Mouse (Mus musculus) lung, adult 2 months (tissue): Measurements from ENCODE around the gene Ccnk. TPM values are rescaled to one million over a fixed set of nuclear protein-coding genes. Genes with fewer than 3 reads are reported as not detected.

Experiments used
- DNase-seq: peaks from one replicate; pipeline ENCODE4 v3.0.0; 2022
- H3K4me1 ChIP-seq: fragments of 200-500 bp; 2 replicates; pipeline ENCODE4 v1.6.1; 2011; ENCODE audit warnings: low read length; ENCODE audit not compliant: control insufficient read depth, insufficient read depth
- H3K4me3 ChIP-seq: fragments of 200-500 bp; replicated peaks from 2 replicates; pipeline ENCODE3; 2011; ENCODE audit warnings: low read depth, mild to moderate bottlenecking, control low read depth, low read length; ENCODE audit errors: extremely low read depth
- CTCF ChIP-seq: fragments of 200-500 bp; IDR thresholded peaks from 2 replicates; pipeline ENCODE4 v1.5.1; 2011; ENCODE audit warnings: mild to moderate bottlenecking, low read length, control low read depth; ENCODE audit not compliant: insufficient read depth
- POLR2A ChIP-seq: fragments of 200-500 bp; IDR thresholded peaks from 2 replicates; pipeline ENCODE4 v1.6.1; 2011; ENCODE audit warnings: low read depth, mild to moderate bottlenecking, control low read depth, low read length, borderline replicate concordance; ENCODE audit errors: extremely low read depth
- WGBS: fragments of 180-500 bp; shearing (Covaris S2); methylation state at CpG from one replicate; pipeline ENCODE4 v1.1.7; 2018; 5-methylcytosine and 5-hydroxymethylcytosine counted together
- polyA plus RNA-seq: library from polyadenylated mRNA; depleted of rRNA; stranded (reverse); fragments of >200 nt; gene quantifications from 2 replicates; pipeline ENCODE4 v1.2.3, GENCODE M21; 2012

The Ccnk gene
- polyA plus RNA-seq, 1 experiment = 15.8 TPM

DNA sequence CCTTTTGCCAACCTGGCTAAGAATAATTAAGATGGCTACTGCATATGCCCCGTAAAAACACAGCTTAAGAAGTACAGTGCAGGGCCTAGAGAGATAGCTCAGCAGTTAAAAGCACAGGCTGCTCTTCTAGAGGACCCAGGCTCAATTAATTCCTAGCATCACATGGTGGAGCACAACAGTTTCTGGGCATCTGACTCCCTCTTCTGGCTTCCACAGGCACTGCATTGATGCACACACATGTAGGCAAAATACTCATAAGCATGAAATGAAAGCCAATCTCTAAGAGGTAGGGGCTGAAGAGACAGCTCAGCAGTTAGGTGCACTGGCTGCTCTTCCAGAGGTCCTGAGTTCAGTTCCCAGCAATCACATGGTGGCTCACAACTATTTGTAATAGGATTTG, 17.3 kb upstream of the Ccnk start:
- TF ChIP-seq CTCF (peak; percentile 24; the same call in 1 of the 2 replicates), POLR2A (no peak)
- Histone ChIP-seq H3K4me1 (no peaks in the 10 kb centered on the region; the same call in 1 of the 2 replicates), H3K4me3 (no peak overlapping the region)
- DNase-seq = no peak
- WGBS = 95% methylated on average over 1 of the region's 1 CpGs

DNA sequence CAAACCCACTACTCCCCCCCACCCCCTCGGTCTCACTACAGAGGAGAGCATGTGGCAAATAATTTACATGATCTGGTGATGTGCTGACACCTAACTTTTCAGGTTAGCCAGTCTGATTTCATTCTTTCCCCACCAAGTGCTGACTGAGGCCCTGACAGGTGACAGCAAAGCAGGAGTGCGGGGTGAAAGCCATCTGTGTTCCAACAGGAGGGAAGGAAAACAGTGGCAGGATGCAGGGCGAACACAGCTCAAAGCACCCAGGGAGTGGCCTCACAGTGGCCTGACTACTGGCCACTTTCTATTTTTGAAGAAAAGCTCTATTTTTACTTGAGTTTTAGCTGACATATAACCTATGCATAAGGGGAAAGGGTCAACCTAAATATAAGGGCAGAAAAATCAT, 15.7 kb upstream of the Ccnk start:
- no peak for DNase-seq
- TF ChIP-seq POLR2A = no peak
- TF ChIP-seq CTCF = no peak
- no peak overlapping the region for H3K4me3 ChIP-seq
- H3K4me1 ChIP-seq = peaks cover 2% of the 10 kb centered on the region; the same call in 1 of the 2 replicates
- 79% methylated on average over 3 of the region's 3 CpGs for WGBS

DNA sequence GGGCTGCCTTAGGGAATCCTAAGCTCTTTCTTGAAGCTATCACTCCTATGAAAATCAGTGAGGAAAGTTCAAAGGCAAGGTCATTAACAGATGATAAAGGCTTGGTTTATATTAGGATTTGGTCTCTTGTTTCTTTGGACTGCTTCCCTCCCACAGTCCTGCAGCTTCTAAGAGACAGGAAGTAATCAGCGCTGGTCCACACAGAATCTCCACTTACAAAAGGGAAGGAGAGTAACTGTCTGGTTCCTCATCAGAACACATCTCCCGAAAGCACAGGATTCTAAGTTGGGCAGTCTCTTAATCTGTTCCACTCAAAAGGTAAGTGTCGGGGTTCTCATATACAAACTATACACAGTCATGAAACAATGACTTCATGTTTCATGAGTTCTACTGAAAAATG, 10.5 kb upstream of the Ccnk start:
- 21% methylated on average over 3 of the region's 3 CpGs for WGBS
- peaks cover 28% of the 10 kb centered on the region for H3K4me1 ChIP-seq
- no peak overlapping the region for H3K4me3 ChIP-seq
- TF ChIP-seq CTCF = no peak
- TF ChIP-seq POLR2A = no peak
- no peak for DNase-seq

DNA sequence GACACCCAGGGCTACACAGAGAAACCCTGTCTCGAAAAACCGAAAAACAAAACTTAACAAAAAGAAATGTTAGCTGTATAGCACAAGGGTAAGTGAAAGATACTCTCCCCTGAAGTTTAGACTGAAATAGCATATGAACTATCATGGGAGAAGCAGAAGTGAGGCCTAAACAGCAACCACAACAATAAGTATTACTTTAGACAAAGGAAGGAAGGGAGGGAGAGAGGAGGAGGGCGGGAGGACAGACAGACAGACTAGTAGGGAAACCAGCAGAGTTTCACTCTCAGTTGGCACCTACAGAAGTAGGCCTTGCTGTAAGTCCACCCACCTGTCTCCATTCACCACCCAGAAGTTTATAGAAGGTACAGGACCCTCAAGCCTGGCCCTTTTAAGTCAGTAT, 8.9 kb upstream of the Ccnk start:
- TF ChIP-seq CTCF (no peak), POLR2A (no peak)
- WGBS = 64% methylated on average over 3 of the region's 3 CpGs
- peaks cover 28% of the 10 kb centered on the region for H3K4me1 ChIP-seq
- no peak for DNase-seq
- no peak overlapping the region for H3K4me3 ChIP-seq

DNA sequence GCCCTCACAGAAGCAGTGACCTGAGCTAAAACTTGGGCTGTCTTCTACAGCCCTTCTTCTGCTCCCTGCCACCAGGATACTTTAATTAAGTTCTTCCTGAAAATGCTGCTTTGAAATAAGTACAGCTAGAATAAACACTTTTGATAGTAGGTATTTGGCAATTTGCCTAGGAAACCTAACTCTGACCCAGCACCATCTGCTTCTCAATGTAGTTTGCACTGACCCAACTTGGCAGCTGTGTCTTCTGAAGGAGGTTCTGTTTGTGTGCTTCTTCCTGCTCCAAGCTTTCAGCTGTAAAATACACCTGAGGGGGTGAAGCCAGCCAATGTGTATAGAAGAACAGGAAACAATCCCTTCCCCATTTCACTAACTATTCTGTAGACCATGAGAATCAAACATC, 8.0 kb upstream of the Ccnk start:
- TF ChIP-seq CTCF (no peak), POLR2A (no peak)
- DNase-seq = no peak
- no peak overlapping the region for H3K4me3 ChIP-seq
- H3K4me1 ChIP-seq = peaks cover 30% of the 10 kb centered on the region

DNA sequence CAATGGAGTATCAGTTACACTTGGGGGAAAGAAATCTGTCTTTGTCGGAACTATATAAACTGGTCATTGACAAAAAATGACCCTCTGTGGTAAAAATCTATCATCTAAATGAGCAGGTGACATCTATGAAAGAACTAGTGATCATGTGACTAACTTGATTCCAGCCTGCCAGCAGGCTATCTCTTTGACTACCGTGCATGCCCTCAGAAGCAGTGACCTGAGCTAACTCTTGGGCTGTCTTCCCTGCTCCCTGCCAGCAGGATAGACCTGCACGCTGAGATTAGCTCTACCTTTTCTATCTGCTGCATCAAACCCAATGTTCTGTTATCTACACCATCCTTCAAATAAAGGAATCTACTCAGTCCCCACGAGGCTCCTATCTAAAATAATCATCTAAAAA, 6.7 kb upstream of the Ccnk start:
- Histone ChIP-seq H3K4me1 (peaks cover 35% of the 10 kb centered on the region), H3K4me3 (no peak overlapping the region)
- 54% methylated on average over 4 of the region's 4 CpGs for WGBS
- TF ChIP-seq CTCF (no peak), POLR2A (no peak)
- DNase-seq = no peak

DNA sequence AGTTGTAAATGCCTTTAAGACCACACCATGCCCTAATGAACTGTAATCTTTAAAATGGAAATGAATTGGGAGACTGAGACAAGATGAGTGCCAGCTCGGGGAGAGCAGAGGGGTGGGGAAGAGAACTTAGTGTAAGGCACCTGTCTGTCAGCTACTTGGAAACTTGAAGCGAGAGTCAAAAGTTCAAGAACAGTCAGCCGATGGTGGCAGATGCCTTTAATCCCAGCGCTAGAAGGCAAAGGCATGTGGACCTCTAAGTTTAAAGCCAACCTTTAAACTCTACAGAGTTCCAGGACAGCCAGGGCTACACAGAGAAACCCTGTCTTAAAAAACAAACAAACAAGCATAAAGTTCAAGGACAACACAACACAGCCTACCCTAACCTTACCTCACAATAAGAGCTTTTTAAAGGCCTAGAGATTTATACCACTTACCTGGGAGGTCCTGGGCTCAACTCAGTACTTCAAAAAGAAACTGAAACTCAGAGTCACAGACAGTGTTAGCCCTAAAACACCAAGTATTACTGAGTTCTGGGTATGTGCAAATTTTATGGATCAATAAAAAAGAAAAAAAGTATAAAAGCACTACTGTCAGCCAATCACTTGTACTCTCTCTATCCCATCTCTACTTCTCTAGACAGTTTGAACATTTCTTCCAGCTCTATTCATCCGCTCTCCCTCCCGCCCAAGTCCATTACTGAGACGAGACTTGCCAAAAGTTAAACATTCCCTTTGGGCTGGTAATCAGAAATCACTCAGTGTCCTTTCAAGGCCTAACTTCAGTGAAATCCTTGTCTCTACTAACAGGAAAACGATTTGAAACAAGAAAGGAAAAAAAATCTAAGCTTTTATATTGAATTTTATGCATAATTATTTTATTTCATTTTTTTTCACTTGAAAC, 4.5 kb upstream of the Ccnk start:
- TF ChIP-seq CTCF = no peak
- no peak for TF ChIP-seq POLR2A
- H3K4me1 ChIP-seq = peaks cover 29% of the 10 kb centered on the region
- no peak overlapping the region for H3K4me3 ChIP-seq
- DNase-seq = no peak
- 51% methylated on average over 8 of the region's 8 CpGs for WGBS

DNA sequence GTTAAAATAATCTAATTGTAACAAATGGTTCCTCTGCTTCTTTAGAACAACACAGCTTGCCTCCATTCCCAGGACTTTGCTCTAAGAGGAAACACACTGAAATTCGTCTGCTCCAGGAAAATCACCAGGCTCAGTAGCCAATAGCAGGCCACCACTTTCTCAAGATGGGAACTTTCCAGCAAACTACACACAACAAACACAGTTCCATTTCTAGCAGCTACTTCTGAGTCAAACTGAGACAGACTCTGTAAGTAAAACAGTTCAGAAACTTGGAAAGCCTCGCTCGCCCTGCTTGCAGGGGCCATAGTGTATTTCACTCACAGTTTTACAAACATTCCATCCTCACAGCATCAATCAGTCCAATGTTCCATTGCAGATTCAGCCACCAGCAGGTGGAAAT, 3.0 kb upstream of the Ccnk start:
- TF ChIP-seq POLR2A = no peak
- TF ChIP-seq CTCF = no peak
- no peak for DNase-seq
- 47% methylated on average over 3 of the region's 3 CpGs for WGBS
- H3K4me3 ChIP-seq = no peak overlapping the region
- H3K4me1 ChIP-seq = peaks cover 27% of the 10 kb centered on the region

DNA sequence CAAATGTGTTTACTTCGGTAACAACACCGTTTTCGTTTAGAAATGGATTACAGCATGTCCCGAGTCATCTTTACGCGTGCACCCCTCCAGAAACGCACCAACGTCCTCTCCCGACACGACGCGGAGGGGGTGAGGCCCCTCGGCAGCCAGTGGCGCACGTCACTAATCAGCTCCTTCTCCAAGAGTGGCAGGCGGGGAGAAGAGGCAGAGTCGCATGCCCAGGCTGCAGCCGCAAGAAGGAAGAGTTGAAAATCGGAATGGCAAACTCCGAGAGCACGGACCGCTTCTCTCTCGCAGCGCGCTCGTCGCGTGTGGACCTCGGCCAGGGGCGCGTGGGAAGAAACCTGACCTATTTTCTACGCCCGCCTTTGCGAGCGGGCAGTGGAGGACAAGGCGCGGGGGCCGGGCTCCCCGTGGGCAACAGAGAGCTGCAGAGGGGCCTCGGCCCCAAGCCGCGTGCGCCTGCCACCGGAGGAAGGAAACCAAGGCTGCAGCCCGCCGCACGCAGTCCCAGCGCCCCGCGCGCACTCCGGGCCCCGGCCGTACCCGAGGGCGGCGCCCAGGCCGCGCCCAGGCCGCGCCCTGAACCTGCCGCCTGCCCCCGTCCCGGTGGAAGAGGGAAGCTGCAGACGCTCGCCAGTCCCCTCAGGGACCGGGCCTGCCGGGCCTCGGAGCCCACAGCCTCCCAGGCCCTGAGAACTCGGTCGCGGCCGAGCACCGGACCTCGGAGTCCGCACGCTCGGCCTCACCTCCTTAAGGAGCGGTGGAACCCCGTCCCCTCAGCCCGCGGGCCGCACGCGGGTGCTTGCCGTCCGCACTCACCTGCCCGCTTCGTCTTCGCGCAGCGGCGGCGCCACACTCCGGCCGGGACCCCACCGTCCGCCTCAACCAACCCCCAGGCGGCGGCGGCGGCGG, 791 bp upstream of the Ccnk start:
- WGBS = under 1% methylated on average over 100 of the region's 103 CpGs
- peak overlapping the region; percentile 81 for H3K4me3 ChIP-seq
- no peak for TF ChIP-seq CTCF
- peak; percentile 35; the same call in 1 of the 2 replicates for TF ChIP-seq POLR2A
- H3K4me1 ChIP-seq = peaks cover 15% of the 10 kb centered on the region
- peak; percentile 56 for DNase-seq

DNA sequence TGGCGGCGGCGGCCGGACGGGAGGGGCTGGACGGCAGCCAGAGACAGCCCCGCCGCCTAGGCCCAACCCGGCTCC, 296 bp upstream of the Ccnk start, which contains the start of gene Setd3:
Setd3 (minus strand) TSS at position 69 of the 75 bp plus-strand sequence.
- Histone ChIP-seq H3K4me3 (peak within 1 kb of the TSS; percentile 81), H3K4me1 (peaks cover 15% of the 10 kb centered on the region)
- TF ChIP-seq POLR2A = no peak
- no peak for TF ChIP-seq CTCF
- 1% methylated on average over 9 of the region's 9 CpGs for WGBS
- no peak for DNase-seq
